Mouse (Mus musculus): Measurements from ENCODE around the gene Hapln2. TPM values are rescaled to one million over a fixed set of nuclear protein-coding genes. Genes with fewer than 3 reads are reported as not detected.

The Hapln2 gene
- total and polyA plus RNA-seq, 3 experiments, result not detected

GRCm38 (mm10) chr3:87995331-87995730 lies 32.1 kb downstream of the Hapln2 start:
- TF ChIP-seq UBTF (IDR thresholded peaks at IDR 0.05; ENCODE audit: borderline replicate concordance, insufficient read depth, low read depth, low read length) (no peak), EP300 (IDR thresholded peaks at IDR 0.05; ENCODE audit: low read depth in 1 of 2, low read length in 2 of 2) (no peak), TCF12 (IDR thresholded peaks at IDR 0.05; ENCODE audit: low read depth, low read length) (no peak), GATA1 (IDR thresholded peaks at IDR 0.05; ENCODE audit: low read depth, low read length) (no peak), CHD2 (IDR thresholded peaks at IDR 0.05; ENCODE audit: low read length) (no peak), MYB (IDR thresholded peaks at IDR 0.05; ENCODE audit: low read depth, low read length) (no peak), USF1 (IDR thresholded peaks at IDR 0.05; ENCODE audit: low read depth, low read length) (no peak), ZNF384 (IDR thresholded peaks at IDR 0.05; ENCODE audit: low read depth, low read length) (no peak), POLR2AphosphoS5 (IDR thresholded peaks at IDR 0.05; ENCODE audit: borderline replicate concordance, low read depth, low read length) (no peak), MXI1 (IDR thresholded peaks at IDR 0.05; ENCODE audit: low read depth, low read length) (no peak), USF2 (IDR thresholded peaks at IDR 0.05; ENCODE audit: borderline replicate concordance in 1 of 2, insufficient read depth in 1 of 2, low read depth in 1 of 2, low read length in 2 of 2) (no peak), BHLHE40 (IDR thresholded peaks at IDR 0.05; ENCODE audit: borderline replicate concordance, low read depth, low read length) (no peak), MEF2A (IDR thresholded peaks at IDR 0.05; ENCODE audit: extremely low read depth, insufficient replicate concordance, low read depth, low read length, poor library complexity, severe bottlenecking) (no peak), GABPA (IDR thresholded peaks at IDR 0.05; ENCODE audit: low read depth, low read length) (no peak), ETS1 (IDR thresholded peaks at IDR 0.05; ENCODE audit: low read depth, low read length) (no peak), ZKSCAN1 (IDR thresholded peaks at IDR 0.05; ENCODE audit: low read depth, low read length) (no peak), MAX (IDR thresholded peaks at IDR 0.05; ENCODE audit: low read length) (no peak), SIN3A (IDR thresholded peaks at IDR 0.05; ENCODE audit: low read length) (no peak)
- no peaks in the 10 kb centered on the region for H3K36me3 ChIP-seq (ENCODE audit: control insufficient read depth in 1 of 2, insufficient read depth in 2 of 2, low read length in 2 of 2)

DNA sequence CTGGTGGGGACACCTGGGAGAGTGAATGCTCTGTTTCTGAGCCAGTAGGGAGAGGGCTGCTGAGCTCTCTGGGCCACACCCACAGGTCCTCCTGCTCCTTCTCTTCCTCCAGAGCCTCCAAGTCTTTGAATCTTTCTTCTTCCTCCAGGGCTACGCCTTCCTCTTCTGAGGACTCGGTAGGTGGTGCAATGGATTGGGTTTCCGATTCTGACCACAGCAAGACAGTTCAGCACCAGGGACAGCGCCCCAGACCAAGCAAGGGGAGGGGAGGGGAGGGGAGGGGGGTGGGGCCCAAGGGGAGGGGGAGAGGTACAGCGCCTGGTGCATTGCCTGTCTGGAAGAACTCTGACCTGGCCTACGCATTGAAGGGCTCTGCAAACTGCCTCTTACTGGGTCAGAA lies 33.9 kb downstream of the Hapln2 start:
- Histone ChIP-seq H3K27ac (ENCODE audit: control insufficient read depth, low read depth, low read length) (no peak overlapping the region), H3K79me2 (ENCODE audit: control insufficient read depth, insufficient read depth, low read length, poor library complexity) (no peaks in the 10 kb centered on the region), H3K27me3 (ENCODE audit: control insufficient read depth in 1 of 2, insufficient read depth in 2 of 2, low read length in 2 of 2) (no peaks in the 10 kb centered on the region), H3K4me1 (ENCODE audit: control insufficient read depth in 1 of 2, insufficient read depth in 2 of 2, low read length in 2 of 2) (no peaks in the 10 kb centered on the region; a peak in 1 of 4 replicates), H3K9ac (ENCODE audit: control insufficient read depth, low read depth, low read length, poor library complexity, severe bottlenecking) (no peak overlapping the region), H3K4me3 (ENCODE audit: control insufficient read depth in 1 of 2, insufficient read depth in 1 of 2, low read depth in 2 of 2, low read length in 2 of 2) (no peak overlapping the region), H3K36me3 (ENCODE audit: control insufficient read depth in 1 of 2, insufficient read depth in 2 of 2, low read length in 2 of 2) (no peaks in the 10 kb centered on the region; a peak in 1 of 4 replicates), H3K9me3 (replicated peaks; ENCODE audit: insufficient read depth, low read length) (no peaks in the 10 kb centered on the region)
- peak; percentile 89; the same call in 1 of the 2 replicates for TF ChIP-seq MAZ (IDR thresholded peaks at IDR 0.05; ENCODE audit: low read depth, low read length)
- TF ChIP-seq CHD1 (IDR thresholded peaks at IDR 0.05; ENCODE audit: low read depth, low read length), result no peak
- no peak for TF ChIP-seq NELFE (IDR thresholded peaks at IDR 0.05; ENCODE audit: low read depth, low read length)
- peak; percentile 72 for TF ChIP-seq SIN3A (IDR thresholded peaks at IDR 0.05; ENCODE audit: low read length)
- TF ChIP-seq USF2 (IDR thresholded peaks at IDR 0.05; ENCODE audit: borderline replicate concordance in 1 of 2, insufficient read depth in 1 of 2, low read depth in 1 of 2, low read length in 2 of 2), result no peak
- DNase-seq (ENCODE audit: low read depth, low spot score), result peak; percentile 77

More at GRCm38 (mm10) chr3:87995331-87995730, 32.1 kb downstream of the Hapln2 start:
- no peak for DNase-seq (ENCODE audit: low read depth, low spot score)
- no peaks in the 10 kb centered on the region; a peak in 1 of 4 replicates for H3K27me3 ChIP-seq (ENCODE audit: control insufficient read depth in 1 of 2, insufficient read depth in 2 of 2, low read length in 2 of 2)
- no peak overlapping the region for H3K9ac ChIP-seq (ENCODE audit: control insufficient read depth, low read depth, low read length, poor library complexity, severe bottlenecking)
- no peaks in the 10 kb centered on the region for H3K4me1 ChIP-seq (ENCODE audit: control insufficient read depth in 1 of 2, insufficient read depth in 2 of 2, low read length in 2 of 2)
- no peaks in the 10 kb centered on the region for H3K9me3 ChIP-seq (replicated peaks; ENCODE audit: insufficient read depth, low read length)
- no peak overlapping the region for H3K4me3 ChIP-seq (ENCODE audit: control insufficient read depth in 1 of 2, insufficient read depth in 1 of 2, low read depth in 2 of 2, low read length in 2 of 2)
- no peaks in the 10 kb centered on the region for H3K79me2 ChIP-seq (ENCODE audit: control insufficient read depth, insufficient read depth, low read length, poor library complexity)
- H3K27ac ChIP-seq (ENCODE audit: control insufficient read depth, low read depth, low read length), result no peak overlapping the region
